Comparison of ENCODE assay signal across 17 mouse cellular contexts in the genomic region with DNA sequence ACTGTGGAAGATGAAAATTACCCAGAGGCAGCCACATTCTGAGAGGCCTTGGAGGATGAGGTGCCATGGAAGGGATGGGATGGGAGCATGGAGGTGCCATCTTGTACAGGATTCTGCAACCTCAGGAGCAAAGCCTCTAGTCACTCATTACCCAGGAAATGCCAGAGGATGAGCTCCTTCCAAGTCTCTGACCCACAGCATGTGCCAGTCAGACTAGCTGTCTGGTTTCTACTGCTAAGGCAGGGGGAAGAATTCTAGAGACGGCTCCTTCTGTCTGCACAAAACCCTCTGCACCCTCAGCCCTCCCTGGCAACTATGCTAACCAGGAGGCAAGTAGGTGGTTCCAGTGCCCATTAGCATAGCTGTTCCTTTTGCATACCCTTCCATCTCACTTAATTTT. TPM values are rescaled to one million over a fixed set of nuclear protein-coding genes. Genes with fewer than 3 reads are reported as not detected.
"Had no signal": no experiment of that assay in that cellular context is flagged by ENCODE, and none has a peak within 500 bp of the region (broad histone marks: within the 10 kb centered on the region; RNA-seq: fewer than 3 reads in every experiment).

No protein-coding gene starts in this region.

- H3K9me3 ChIP-seq: lung, embryonic 15.5 days; megakaryocyte, embryonic 14.5 days; midbrain, embryonic 13.5 days; midbrain, embryonic 15.5 days; neural tube, embryonic 12.5 days; stomach, embryonic 15.5 days had no signal

- H3K27ac ChIP-seq: lung, embryonic 15.5 days; macrophage; midbrain, embryonic 13.5 days; midbrain, embryonic 15.5 days; neural tube, embryonic 12.5 days; stomach, embryonic 15.5 days; stomach, postnatal 0 days had no signal

- H3K27me3 ChIP-seq: lung, embryonic 15.5 days; megakaryocyte, embryonic 14.5 days; midbrain, embryonic 13.5 days; midbrain, embryonic 15.5 days; neural tube, embryonic 12.5 days; stomach, embryonic 15.5 days had no signal

- H3K36me3 ChIP-seq: lung, embryonic 15.5 days; midbrain, embryonic 13.5 days; midbrain, embryonic 15.5 days; neural tube, embryonic 12.5 days; stomach, embryonic 15.5 days had no signal

- H3K4me3 ChIP-seq: lung, embryonic 15.5 days; megakaryocyte, embryonic 14.5 days; midbrain, embryonic 13.5 days; midbrain, embryonic 15.5 days; neural tube, embryonic 12.5 days; stomach, embryonic 15.5 days had no signal

- H3K9ac ChIP-seq: lung, embryonic 15.5 days; midbrain, embryonic 13.5 days; midbrain, embryonic 15.5 days; neural tube, embryonic 12.5 days; stomach, embryonic 15.5 days had no signal

- DNase-seq: lung, adult 2 months; lung, postnatal 14 days; lung, postnatal 36 days; right cerebral cortex, postnatal 14 days; thymus, adult 2 months; thymus, postnatal 25 days; thymus, postnatal 4 days had no signal

- H3K4me1 ChIP-seq: lung, embryonic 15.5 days; midbrain, embryonic 13.5 days; midbrain, embryonic 15.5 days; neural tube, embryonic 12.5 days; stomach, embryonic 15.5 days had no signal

RNA-seq across cellular contexts. Expression of gene Stc2, which starts 15.4 kb away (rescaled TPM):
- total RNA-seq: monocyte, adult 5-6 weeks; neutrophil, adult 5-6 weeks had no signal
- polyA plus RNA-seq: macrophage had no signal
